Mouse (Mus musculus) mature B cell (primary cell): ENCODE measurements around the gene Entpd7.

Experiments used
- in situ Hi-C: fragments of 300-500 bp; cut with MboI; formaldehyde crosslinking; loops from 2 replicates; pipeline ENCODE4 v1.14.3; 2019

Entpd7 gene

DNA sequence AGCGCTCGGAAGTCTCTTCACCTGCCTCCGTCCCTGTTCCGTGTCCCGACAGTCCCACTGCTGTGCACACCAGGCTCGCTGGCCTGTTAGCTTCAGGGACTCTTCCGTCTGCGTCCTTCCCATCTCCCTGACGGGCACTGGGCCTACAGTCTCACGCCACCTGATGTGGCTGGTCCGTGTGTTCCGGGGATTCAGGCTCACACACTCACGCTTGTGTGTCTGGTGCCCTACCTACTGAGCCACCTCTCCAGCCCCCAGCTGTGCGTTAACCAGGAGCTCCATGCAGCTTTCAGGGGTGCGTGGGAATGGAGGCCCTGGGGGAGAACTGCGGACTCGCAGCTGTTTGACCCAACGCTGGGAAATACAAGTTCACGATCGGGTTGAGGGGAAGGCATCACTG lies 34.7 kb downstream of the Entpd7 start:
- in situ Hi-C loops = no loop called here

DNA sequence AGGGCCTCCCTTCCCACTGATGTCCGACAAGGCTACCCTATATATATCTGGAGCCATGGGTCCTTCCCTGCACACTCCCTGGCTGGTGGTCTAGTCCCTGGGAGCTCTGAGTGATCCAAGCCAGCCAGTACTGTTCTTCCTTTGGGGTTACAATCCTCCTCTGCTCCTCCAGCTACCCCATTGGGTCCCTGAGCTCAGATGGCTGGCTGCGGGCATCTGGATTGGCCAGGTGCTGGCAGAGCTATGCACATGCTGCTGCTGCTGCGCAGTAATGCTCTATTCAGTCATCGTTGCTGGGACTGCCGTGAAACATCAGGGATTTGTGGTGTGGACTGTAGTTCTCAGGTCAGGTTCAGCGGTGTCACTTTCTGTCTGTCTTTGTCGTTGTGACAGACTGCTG lies 35.3 kb downstream of the Entpd7 start:
- in situ Hi-C loops = no loop called here

DNA sequence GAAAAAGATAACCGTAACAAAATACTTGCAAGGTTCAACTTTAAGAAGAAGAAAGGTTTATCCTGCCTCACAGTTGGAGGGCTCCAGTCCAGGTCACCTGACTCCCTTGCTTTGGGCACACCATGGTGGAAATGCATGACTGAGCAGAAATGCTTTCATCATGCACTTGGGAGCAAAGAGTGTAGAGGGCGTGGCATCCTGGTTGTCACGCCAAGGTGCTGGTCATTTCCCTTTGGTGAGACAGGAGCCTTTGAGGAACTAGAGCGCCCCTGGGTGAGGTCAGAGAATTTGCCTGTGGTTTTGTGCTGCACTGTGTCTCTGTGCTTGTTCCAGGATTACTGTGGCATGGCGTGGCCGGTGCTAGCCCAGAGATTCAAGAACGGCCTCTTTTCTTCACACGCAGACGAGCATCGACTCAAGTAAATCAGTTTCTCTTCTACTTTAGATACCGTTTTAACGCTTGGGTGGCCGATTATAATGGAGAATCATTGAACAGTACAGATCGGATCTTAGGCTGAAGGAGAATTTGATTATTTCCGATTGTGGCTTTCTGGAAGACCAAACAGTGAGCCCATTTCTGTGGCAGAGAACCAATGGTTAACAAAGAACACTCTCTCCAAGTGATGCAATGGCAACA lies 37.2 kb downstream of the Entpd7 start:
- in situ Hi-C loops = no loop called here

DNA sequence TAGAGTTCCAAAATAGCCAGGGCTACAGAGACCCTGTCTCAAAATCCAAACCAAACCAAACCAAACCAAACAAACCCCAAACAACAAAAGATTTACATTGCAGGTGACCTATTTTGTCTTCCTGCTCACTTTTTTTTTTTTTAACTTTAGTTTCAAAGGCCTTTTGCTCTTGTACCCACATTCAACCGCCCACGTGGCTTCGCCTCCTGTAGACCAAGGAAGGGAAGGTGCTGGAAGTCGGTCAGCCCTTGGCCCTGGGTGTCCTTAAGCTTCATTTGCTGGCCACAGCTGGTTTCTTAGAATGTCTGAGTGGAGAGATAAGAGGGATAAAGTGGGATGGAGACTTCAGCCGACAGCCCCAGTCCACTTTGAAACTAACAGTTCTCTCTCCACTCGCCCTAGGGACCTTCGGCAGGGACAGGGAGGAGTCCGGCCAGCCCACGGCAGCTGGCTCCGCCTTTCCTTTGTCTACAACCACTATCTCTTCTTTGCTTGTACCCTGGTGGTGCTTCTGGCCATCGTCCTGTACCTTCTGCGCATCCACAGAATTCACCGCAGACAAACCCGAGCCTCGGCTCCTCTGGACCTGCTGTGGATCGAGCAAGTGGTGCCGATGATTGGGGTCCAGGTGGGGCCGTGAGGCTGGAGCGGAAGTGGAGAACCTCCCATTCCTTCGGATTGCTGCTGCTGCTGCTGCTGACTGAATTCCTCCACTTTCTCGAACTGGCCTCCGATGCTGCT lies 40.0 kb downstream of the Entpd7 start:
- in situ Hi-C loops = no loop called here

DNA sequence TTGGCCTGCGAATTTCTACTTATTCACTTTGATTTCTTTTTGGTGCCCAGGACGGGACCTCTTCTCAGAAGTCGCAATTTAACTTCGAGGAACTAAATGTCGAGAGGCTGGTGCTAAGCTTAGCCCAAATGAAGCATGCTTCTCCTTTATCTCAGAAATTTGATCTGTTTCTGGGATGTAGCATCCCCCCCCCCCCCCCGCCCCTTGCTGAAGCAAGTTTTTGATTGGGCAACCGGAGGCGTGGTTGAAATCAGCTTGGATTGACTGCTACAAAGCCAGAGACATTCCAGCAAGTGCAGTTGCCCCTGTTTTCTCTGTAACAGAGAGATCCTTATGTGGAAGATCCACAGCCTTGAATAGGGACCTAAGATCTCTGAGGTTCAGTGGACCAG lies 40.6 kb downstream of the Entpd7 start:
- in situ Hi-C loops = no loop called here

DNA sequence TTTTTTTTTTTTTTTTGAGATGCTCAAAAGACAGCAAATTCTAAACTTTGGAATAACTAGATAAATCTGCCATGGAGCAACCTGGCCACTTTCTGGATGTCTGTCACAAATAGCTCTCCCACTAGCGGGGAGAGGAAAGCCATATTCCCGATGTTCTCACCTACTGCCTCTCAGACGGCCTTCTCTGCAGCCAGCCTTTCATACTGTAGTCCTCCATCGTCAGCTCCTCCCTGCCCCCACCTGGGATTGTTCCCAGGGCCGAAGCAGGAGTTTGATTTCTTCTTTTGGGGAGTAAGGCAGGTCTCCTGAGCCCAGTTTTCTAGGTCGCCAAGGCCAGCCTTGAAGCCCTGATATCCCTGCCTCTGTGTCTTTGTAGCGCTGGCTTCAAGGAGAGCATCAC lies 41.7 kb downstream of the Entpd7 start:
- in situ Hi-C loops = no loop called here

DNA sequence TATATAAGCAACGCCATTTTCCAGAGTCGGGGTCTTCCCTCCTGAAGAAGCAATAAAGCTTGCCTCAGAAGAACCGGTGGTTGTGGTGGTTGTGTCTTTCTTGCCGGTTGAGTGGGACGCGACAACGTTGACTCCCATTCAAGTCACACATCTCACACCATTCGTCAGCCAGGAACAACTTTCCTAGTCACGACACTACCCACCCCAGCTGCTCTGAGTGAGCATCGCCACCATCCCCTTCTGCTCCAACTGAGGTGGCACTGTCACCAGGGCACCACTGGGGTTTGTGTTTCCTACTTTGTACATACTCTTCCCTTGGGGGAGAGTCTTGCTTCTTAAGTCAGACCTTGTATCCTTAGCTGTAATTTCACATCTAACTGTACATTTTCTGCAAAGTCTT lies 48.9 kb downstream of the Entpd7 start:
- in situ Hi-C loops = no loop called here

DNA sequence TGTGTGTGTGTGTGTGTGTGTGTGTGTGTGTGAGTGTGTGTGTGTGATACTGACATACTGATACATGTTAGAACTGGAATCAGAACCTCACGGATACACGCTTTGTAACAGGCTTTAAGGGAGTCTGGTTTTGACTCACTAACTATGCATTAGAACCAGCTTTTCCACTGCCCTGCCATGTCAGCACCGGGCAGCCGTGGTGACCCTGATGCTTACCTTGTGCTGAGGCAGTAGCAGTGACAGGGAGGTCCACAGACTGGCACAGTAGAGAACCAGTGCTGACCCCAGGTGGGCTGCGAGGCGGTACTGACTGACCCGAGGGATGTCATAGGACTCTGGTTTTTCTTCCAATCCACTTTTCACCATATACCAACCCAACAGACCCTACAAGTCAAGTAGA lies 53.9 kb downstream of the Entpd7 start:
- in situ Hi-C loops = no loop called here

DNA sequence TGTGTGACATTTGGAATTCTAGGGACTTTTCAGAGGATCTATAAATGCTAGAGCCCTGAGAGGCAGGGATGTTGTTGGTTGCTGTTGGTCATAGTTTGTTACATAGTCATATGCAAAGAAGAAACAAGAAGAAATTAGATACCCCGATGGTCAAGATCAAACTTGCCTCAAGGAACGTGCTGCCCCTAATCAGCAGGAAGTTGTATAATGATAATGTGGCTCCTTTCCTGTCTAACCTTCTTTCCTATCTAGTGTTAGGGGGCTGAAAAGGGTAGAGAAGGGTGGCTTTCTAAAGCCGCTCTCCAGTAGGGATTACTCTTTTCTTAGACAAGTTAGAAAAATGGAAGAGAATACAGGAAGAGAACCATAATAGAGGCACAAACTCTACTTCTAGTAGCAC lies 56.3 kb downstream of the Entpd7 start:
- in situ Hi-C loops = no loop called here

DNA sequence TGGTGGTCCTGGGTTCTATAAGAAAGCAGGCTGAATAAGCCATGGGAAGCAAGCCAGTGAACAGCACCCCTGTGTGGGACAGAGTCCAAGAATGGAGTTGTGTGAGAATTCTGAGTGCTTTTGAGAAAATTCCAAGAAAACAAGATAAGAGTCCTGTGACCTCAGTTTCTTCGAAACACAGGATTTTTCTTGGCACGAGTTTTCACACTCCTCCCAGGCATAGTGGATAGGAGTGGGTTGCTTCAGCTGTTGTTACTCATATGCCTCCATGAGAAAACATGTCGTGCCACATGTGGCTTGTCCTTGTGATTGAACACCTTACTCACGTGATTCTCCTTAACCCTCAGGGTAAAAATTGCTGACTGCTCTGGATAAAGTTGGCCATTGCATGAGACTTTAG lies 58.4 kb downstream of the Entpd7 start:
- in situ Hi-C loops = no loop called here

DNA sequence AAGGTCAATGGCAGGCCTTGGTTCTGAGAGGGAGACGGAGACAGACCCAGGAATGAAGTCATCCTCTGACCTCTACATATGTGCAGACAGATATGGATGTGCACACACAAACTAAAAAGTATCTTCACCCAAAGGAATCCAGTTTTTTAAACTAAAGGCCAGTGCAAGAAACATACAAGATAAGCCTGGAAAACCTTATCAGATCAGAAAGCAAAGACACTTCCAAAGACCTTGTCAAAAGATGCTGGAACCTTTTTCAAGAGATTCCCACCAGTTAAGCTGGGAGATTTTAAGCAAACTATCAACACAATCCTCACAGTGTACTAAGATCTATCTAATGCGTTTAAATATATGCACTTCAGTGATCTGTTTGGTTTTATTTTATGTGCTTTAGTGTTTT lies 60.5 kb downstream of the Entpd7 start:
- in situ Hi-C loops = loop anchor here (5.0 kb wide), 1 partner anchor 73 kb away; no protein-coding TSS in a partner anchor

DNA sequence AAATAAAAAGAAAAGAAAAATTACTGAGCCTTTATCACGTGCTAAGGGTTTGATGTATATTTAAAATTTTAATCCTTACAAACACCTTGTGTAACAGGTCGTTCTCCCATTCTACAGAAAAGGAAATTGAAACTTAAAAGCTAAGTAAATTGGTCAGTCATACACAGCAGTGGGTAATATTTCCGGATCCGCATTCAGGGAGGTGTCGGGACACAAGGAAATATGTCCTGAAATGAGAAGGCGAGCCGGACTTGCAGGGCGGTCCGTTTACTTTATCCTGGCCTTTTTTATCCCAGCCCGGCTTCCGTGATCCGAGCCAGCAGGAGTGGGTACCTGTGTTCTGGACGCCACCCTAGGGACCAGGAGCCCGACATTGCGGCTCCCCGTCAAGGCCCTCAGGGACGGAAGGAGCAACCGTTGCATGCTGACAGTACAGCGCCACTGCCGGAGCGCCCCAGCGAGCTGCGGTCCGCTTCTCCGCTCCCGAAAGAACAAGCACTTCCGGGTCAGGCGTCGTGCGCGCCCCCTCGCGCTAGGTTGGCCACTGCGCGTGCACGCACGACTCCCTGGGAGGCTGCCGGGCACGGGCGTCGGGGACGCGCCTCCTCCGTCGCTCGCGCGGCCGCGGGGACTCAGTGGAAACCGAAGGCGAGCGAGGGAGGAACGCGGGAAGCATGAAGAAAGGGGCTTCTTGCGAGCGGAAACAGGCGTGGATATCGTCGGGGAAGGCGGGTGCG lies 63.2 kb downstream of the Entpd7 start, which contains the start of the genes Cutc and Cox15:
Gene Cutc (plus strand): TSS at position 508 of the 737 bp plus-strand sequence.
Gene Cox15 (minus strand): TSS at position 512 of the 737 bp plus-strand sequence.
- in situ Hi-C loops = loop anchor here (5.0 kb wide), 1 partner anchor 75 kb away; no protein-coding TSS in a partner anchor

DNA sequence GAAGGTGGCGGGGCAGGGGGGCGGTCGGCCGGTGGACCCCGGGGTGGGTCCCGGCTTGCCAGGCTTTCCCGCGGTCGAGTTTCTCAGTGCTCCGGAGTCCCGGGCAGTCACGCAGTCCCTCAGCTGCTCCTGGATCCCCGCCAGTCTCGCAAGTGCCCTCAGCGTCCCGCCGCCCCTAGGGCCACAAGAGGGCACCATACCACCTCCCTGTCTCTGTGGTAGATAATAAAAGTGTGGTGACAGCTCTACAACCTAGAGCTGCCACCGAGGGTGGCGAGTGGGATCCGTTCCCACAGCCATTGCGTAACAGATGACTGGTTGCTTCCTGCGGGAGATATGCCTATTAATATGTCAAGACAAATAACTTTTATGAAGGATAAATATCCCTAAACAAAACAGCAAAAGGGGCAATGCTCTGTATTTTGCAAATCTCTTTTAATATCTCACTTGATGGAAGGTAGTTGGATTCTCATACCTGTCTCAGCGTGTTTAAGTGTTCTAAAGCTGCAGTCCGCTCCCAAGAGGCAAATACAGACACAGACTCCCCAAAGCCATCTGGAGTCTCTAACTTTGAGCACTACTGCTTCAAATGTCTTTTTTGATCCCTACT lies 63.9 kb downstream of the Entpd7 start:
- in situ Hi-C loops = loop anchor here (5.0 kb wide), 1 partner anchor 76 kb away; no protein-coding TSS in a partner anchor

DNA sequence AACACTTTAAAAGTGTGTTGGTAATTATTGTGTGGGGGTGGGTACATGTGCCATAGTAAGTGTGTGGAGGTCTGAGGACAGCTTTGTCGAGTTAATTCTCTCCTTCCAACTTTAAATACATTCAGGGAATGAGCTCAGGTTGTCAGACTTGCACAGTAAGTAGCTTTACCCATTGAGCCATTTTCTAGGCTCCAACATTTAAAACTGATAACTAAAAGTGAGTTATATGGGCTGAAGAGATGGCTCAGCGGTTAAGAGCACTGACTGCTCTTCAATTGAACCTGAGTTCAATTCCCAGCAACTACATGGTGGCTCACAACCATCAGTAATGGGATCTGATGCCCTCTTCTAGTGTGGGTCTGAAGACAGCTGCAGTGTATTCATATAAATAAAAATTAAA lies 64.8 kb downstream of the Entpd7 start:
- in situ Hi-C loops = loop anchor here (5.0 kb wide), 1 partner anchor 77 kb away; no protein-coding TSS in a partner anchor

DNA sequence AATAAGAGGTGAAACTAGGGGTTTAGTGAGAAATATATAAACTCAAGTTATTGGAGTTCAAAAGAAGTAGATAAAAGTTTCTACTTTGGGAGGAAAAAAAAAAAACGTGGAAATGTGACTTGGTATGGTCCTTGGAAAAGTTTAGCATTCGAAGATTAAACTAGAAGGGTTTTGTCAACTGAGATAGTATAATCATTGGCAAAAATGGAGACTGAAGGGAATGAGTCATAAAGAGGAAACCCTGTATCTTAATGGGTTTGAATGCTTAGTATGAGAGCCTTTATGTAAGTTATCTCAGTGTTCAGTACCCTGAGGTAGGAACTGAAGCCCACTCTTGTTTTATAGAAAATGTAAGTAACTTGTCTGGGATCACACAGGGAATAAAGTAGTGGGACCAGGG lies 65.4 kb downstream of the Entpd7 start:
- in situ Hi-C loops = loop anchor here (5.0 kb wide), 1 partner anchor 78 kb away; no protein-coding TSS in a partner anchor

DNA sequence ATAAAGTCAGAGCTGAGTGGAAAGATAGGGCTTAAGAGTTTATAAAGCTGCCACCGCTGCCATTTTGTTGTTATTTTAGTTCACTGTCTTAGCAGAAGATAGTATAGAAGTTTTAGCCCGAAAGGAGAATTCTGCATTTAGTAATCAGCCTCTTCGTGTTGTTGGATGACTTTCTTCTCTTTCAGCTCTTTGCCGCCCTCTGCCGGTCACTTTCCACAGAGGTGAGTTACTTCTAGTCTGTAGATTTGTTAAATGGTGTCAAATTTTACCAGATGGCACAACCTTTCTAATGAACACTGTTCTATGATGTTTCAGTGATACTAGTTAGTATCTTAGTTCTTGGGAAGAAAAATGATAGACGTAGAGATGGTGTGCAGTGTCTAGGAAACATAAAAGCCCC lies 71.0 kb downstream of the Entpd7 start:
- in situ Hi-C loops = no loop called here

DNA sequence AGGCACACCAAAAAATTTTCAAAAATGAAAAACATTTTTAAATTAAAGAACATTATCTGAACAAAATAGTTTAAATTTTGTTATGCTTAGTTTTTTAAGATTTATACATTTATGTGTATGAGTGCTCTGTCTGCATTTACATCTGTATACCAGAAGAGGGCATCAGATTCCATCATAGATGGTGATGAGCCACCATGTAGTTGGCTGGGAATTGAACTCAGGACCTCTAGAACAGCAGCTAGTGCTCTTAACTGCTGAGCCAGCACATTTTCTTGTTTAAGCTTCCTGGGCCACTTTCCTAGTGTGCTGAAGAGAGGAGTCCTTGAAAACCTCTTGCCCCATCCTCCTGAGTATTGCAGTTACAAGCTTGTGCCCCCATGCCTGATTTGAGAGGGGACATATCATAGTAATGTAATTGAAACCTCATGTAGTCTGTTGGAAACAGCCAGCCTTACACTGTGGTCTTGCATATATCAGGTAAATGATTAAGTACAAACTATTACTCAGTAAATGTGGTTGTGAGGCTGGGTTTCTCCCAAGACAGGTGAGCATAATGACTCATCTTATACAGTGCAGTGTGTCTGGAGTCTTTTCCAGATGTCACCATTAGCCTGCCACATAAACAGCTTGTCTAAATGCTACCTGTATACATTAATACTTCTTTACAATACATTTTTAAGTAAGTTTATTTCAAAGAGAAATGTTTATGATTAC lies 72.2 kb downstream of the Entpd7 start:
- in situ Hi-C loops = no loop called here

DNA sequence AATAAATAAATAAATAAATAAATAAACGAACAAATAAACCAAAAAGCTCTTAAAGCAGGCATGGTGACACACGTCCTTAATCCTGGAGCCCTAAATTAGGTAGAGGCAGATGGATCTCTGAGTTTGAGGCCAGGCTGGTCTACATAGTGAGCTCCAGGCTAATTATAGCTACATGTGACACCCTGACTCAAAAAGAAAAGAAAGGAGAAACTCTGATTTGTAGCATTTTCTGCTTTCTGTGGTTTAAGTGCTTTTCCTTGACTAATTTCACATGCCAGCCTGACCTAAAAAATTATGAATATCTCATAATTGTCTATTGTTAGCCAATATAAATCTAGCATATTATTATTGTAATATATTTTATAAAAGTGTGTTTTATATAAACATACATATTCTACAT lies 72.9 kb downstream of the Entpd7 start:
- in situ Hi-C loops = no loop called here

DNA sequence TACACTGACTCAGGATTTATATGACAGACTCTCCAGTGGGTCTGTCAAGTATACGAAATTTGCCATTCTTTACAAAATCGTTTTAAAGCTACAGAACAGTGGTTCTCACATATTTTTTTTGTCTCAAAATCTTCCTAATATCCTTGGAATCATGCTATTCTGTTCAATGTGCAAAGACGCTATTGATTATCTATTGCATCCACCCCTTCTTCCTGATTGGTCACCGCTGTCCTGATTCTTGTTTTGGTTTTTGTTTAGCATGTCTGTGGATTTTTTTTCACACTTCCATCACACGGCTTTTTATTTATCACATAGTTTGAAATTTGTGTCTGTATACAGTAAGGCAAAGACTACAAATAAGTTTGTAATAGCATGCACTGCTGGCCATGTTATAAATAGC lies 77.0 kb downstream of the Entpd7 start:
- in situ Hi-C loops = no loop called here

DNA sequence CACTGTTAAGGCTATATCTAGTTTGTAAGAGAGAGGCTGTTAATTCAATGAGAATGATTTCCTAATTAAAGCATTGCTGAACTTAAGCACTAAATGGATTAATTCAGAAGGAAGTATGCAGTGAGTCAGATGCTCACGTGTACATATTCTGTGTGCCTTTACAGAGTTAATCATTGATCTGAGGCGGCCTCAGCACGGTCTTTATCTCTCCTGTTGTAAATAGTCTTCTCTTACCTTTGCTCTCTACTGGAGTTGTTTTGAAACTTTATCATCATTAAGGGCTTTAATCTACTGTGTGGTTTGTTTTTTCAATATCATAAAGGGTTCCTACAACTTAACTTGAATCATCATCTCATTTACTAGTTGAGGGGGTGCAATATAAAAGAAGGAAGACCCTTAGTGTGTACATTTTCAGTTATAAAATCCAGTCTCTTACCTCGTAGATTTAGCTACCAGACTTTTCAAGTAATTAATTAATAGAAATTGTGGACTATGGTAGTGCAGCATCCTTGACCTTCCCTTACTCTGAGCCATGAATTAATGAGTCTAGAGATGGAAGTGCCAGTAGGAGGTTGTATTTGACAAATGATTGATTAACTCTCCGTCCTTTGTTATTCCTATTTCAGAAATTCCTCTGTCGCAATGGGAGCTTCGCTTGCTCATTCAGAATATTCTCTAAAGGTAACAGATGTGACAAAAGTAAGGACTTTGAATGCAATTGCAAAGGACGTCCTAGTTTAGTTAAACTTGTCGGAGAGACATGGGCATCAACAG lies 78.3 kb downstream of the Entpd7 start:
- in situ Hi-C loops = no loop called here
